Mouse (Mus musculus) C2C12 (cell line): ENCODE data around the gene Cyb5b. TPM values are rescaled to one million over a fixed set of nuclear protein-coding genes. Genes with fewer than 3 reads are reported as not detected.
A peak's percentile ranks its signal among the peaks of the same experiment; 100 is the strongest.
"Not testable (repeated sequence)": the region's sequence is repeated elsewhere in the genome, so short reads cannot be mapped to it uniquely, and the experiment has no call there.

Experiments used
- H3K27me3 ChIP-seq: one replicate; pipeline ENCODE4 v1.6.1; 2011; ENCODE audit not compliant: control insufficient read depth, insufficient read depth, insufficient read length
- H3K36me3 ChIP-seq: one replicate; pipeline ENCODE4 v1.6.1; 2011; ENCODE audit not compliant: control insufficient read depth, insufficient read depth
- H3K4me3 ChIP-seq: one replicate; pipeline ENCODE4 v1.5.1; 2011; ENCODE audit warnings: mild to moderate bottlenecking, control low read depth; ENCODE audit not compliant: poor library complexity, insufficient read depth, severe bottlenecking
- H3K79me2 ChIP-seq: one replicate; pipeline ENCODE4 v1.6.1; 2011; ENCODE audit not compliant: control insufficient read depth, insufficient read depth
- H3K79me3 ChIP-seq: one replicate; pipeline ENCODE4 v1.6.1; 2011; ENCODE audit warnings: low read depth, control low read depth
- H3ac ChIP-seq: one replicate; pipeline ENCODE3; 2011; ENCODE audit warnings: low read depth; ENCODE audit not compliant: control insufficient read depth, insufficient read length
- CEBPB ChIP-seq: IDR thresholded peaks from one replicate; pipeline ENCODE4 v1.6.1; 2011; ENCODE audit warnings: low read depth, mild to moderate bottlenecking, control low read depth, moderate library complexity
- CTCF ChIP-seq: IDR thresholded peaks from one replicate; pipeline ENCODE4 v1.5.1; 2011; ENCODE audit not compliant: control insufficient read depth, insufficient read depth, insufficient read length
- FOSL1 ChIP-seq: IDR thresholded peaks from one replicate; pipeline ENCODE4 v1.8.0; 2011; ENCODE audit warnings: mild to moderate bottlenecking, low read length; ENCODE audit not compliant: poor library complexity, insufficient read depth, severe bottlenecking
- MAX ChIP-seq: IDR thresholded peaks from one replicate; pipeline ENCODE4 v1.6.1; 2011; ENCODE audit warnings: mild to moderate bottlenecking, control low read depth
- MYOD1 ChIP-seq: IDR thresholded peaks from one replicate; pipeline ENCODE4 v1.6.1; 2011; ENCODE audit warnings: low read depth; ENCODE audit not compliant: control insufficient read depth, insufficient read length
- MYOG ChIP-seq: IDR thresholded peaks from one replicate; pipeline ENCODE4 v1.6.1; 2011; ENCODE audit not compliant: control insufficient read depth, insufficient read length; ENCODE audit errors: extremely low read depth
- USF1 ChIP-seq: IDR thresholded peaks from one replicate; pipeline ENCODE4 v1.6.1; 2011; ENCODE audit warnings: low read depth, mild to moderate bottlenecking, control low read depth, moderate library complexity
- long read RNA-seq, 2 experiments: library from polyadenylated mRNA; unstranded; transcript quantifications; one replicate each; pipeline ENCODE4 v2.0.0; 2019 to 2020
- polyA plus RNA-seq: library from polyadenylated mRNA; unstranded; fragments of >200 nt; fragmentation: generic; extraction: Trizol; gene quantifications from one replicate; pipeline ENCODE4 v1.2.1, GENCODE M21; 2012; ENCODE audit warnings: missing spikeins

Cyb5b gene
- polyA plus RNA-seq, result 68.5 TPM
- long read RNA-seq, experiment 1, full-length matches to known transcripts, result 44 of 69 reads
- long read RNA-seq, experiment 1, partial matches to known transcripts, result 12 of 69 reads
- long read RNA-seq, experiment 1, other reads (novel, unspliced or antisense), result 13 of 69 reads
- long read RNA-seq, experiment 2, full-length matches to known transcripts, result 602 of 673 reads
- long read RNA-seq, experiment 2, partial matches to known transcripts, result 1 of 673 reads
- long read RNA-seq, experiment 2, other reads (novel, unspliced or antisense), result 70 of 673 reads

GRCm38 (mm10) chr8:107150404-107151157 lies at the start of gene Cyb5b:
TSS of gene Cyb5b (plus strand) at chr8:107150640.
- peak within 1 kb of the TSS; percentile 76 for H3ac ChIP-seq

DNA sequence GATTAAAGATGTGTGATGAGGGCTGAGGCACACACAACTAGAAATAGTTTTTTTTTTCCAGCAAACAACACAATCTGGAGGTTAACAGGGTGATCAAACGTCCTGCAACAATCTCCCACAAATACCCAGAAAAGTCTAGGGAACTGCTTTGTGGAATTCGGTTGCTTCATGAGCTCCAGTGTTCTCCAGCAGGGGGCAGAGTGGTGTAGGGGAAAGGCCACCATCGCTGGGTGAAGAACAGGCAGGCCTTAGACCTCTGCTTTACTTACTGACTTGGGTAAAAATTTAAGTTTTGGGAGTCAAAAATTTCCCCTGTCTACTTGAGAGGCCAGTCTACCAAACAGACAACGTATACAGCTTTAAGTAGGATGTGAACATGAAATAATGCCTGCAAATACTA lies 45.9 kb upstream of the Cyb5b start:
- H3ac ChIP-seq, result no peak overlapping the region
- TF ChIP-seq MAX (no peak), CTCF (peak; percentile 70), CEBPB (peak; percentile 45)
- no peaks in the 10 kb centered on the region for H3K79me3 ChIP-seq
- no peaks in the 10 kb centered on the region for H3K27me3 ChIP-seq
- H3K79me2 ChIP-seq, result no peaks in the 10 kb centered on the region
- H3K4me3 ChIP-seq, result no peak overlapping the region
- no peaks in the 10 kb centered on the region for H3K36me3 ChIP-seq

More at GRCm38 (mm10) chr8:107150404-107151157, at the start of gene Cyb5b:
- H3K79me3 ChIP-seq, result peaks cover 44% of the 10 kb centered on the region
- peaks cover 33% of the 10 kb centered on the region for H3K36me3 ChIP-seq
- H3K27me3 ChIP-seq, result no peaks in the 10 kb centered on the region
- TF ChIP-seq MYOD1 (peak; percentile 84), MAX (peak; percentile 88), FOSL1 (no peak)
- peaks cover 52% of the 10 kb centered on the region for H3K79me2 ChIP-seq
- H3K4me3 ChIP-seq, result peak within 1 kb of the TSS; percentile 77

GRCm38 (mm10) chr8:107108089-107108488 lies 42.4 kb upstream of the Cyb5b start:
- not testable (repeated sequence) for H3K36me3 ChIP-seq, H3K79me3 ChIP-seq, H3ac ChIP-seq, H3K27me3 ChIP-seq, H3K4me3 ChIP-seq, H3K79me2 ChIP-seq

- H3K36me3 ChIP-seq, result no peaks in the 10 kb centered on the region
- no peaks in the 10 kb centered on the region for H3K79me3 ChIP-seq
- no peak for TF ChIP-seq MYOG
- TF ChIP-seq MAX, result no peak
- TF ChIP-seq MYOD1, result no peak
- no peak for TF ChIP-seq USF1
- TF ChIP-seq CTCF, result no peak
- no peak overlapping the region for H3K4me3 ChIP-seq
- H3K79me2 ChIP-seq, result no peaks in the 10 kb centered on the region
- no peak overlapping the region for H3ac ChIP-seq
- no peaks in the 10 kb centered on the region for H3K27me3 ChIP-seq
These were observed 41.3 kb upstream of the Cyb5b start for GRCm38 (mm10) chr8:107108978-107109720.

GRCm38 (mm10) chr8:107109816-107110435 lies 40.5 kb upstream of the Cyb5b start:
- H3K36me3 ChIP-seq, result no peaks in the 10 kb centered on the region
- no peak overlapping the region for H3K4me3 ChIP-seq
- no peaks in the 10 kb centered on the region for H3K79me2 ChIP-seq
- H3K79me3 ChIP-seq, result no peaks in the 10 kb centered on the region
- TF ChIP-seq MYOD1 (no peak), FOSL1 (no peak), USF1 (no peak)
- H3K27me3 ChIP-seq, result no peaks in the 10 kb centered on the region
- H3ac ChIP-seq, result no peak overlapping the region

GRCm38 (mm10) chr8:107110629-107111330 lies 39.7 kb upstream of the Cyb5b start:
- Histone ChIP-seq H3K36me3 (no peaks in the 10 kb centered on the region), H3K79me2 (no peaks in the 10 kb centered on the region), H3K4me3 (no peak overlapping the region), H3K79me3 (no peaks in the 10 kb centered on the region), H3K27me3 (no peaks in the 10 kb centered on the region), H3ac (no peak overlapping the region)
- no peak for TF ChIP-seq MYOD1
- no peak for TF ChIP-seq MYOG
- TF ChIP-seq CEBPB, result no peak
- TF ChIP-seq MAX, result no peak
- TF ChIP-seq CTCF, result no peak
- no peak for TF ChIP-seq USF1
- no peak for TF ChIP-seq FOSL1
